Mouse (Mus musculus): ENCODE data around the gene Crybb1.

GRCm38 (mm10) chr5:112255426-112255825 is at the start of gene Crybb1:
- TF ChIP-seq CTCF (IDR thresholded peaks at IDR 0.05; ENCODE audit: borderline replicate concordance, extremely low read depth, insufficient read depth, insufficient read length) (no peak), POLR2A (IDR thresholded peaks at IDR 0.05; ENCODE audit: borderline replicate concordance, extremely low read depth, insufficient read depth, insufficient read length, poor library complexity, severe bottlenecking) (no peak)
